Mouse (Mus musculus) right cerebral cortex, postnatal 25 days (tissue): ENCODE data around the gene Aurka.

Experiments
- DNase-seq: peaks from one replicate; pipeline ENCODE4 v3.0.0; 2022

Gene Aurka

DNA sequence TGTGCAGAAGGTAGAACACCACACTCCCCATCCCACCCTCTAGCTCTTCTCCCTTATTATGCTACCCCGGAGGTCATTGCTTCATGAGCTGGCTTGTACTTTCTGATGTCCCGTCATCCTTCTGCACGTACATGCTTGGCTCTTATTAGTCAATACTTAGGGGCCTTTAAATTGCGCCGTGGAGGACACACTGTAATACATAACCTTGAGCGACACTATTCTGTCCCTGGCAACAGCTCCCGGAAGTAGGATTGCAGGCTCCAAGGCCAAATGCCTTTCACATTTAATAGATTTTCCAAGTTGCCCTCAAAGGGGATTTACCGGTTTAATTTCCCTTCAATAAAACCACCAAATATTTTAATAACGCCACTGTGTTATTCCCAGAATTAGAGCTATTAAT, 58.6 kb downstream of the Aurka start:
- DNase-seq: no peak

- DNase-seq: no peak
Measured at GRCm38 (mm10) chr2:172306544-172306943, 63.8 kb downstream of the Aurka start.
